Mouse (Mus musculus): ENCODE measurements around the gene Sf3b3.

Gene Sf3b3

GRCm38 (mm10) chr8:110812349-110813080 lies 34.1 kb downstream of the Sf3b3 start:
- in situ Hi-C loops (cut with MboI; ENCODE audit: low pct_unique_long_range_greater_than_20kb in 1 of 2, low sequenced_read_pairs in 2 of 2, unreplicated experiment in 1 of 2), result loop anchor here (10.0 kb wide), 1 partner anchor 232 kb away; no protein-coding TSS in a partner anchor

GRCm38 (mm10) chr8:110811793-110812192 lies 34.8 kb downstream of the Sf3b3 start:
- in situ Hi-C loops (cut with MboI; ENCODE audit: low pct_unique_long_range_greater_than_20kb in 1 of 2, low sequenced_read_pairs in 2 of 2, unreplicated experiment in 1 of 2), result loop anchor here (10.0 kb wide), 1 partner anchor 233 kb away; no protein-coding TSS in a partner anchor

GRCm38 (mm10) chr8:110811116-110811515 lies 35.5 kb downstream of the Sf3b3 start:
- in situ Hi-C loops (cut with MboI; ENCODE audit: low pct_unique_long_range_greater_than_20kb in 1 of 2, low sequenced_read_pairs in 2 of 2, unreplicated experiment in 1 of 2), result loop anchor here (10.0 kb wide), 1 partner anchor 234 kb away; no protein-coding TSS in a partner anchor

GRCm38 (mm10) chr8:110810481-110811065 lies 36.0 kb downstream of the Sf3b3 start:
- in situ Hi-C loops (cut with MboI; ENCODE audit: low pct_unique_long_range_greater_than_20kb in 1 of 2, low sequenced_read_pairs in 2 of 2, unreplicated experiment in 1 of 2), result loop anchor here (10.0 kb wide), 1 partner anchor 234 kb away; no protein-coding TSS in a partner anchor

- in situ Hi-C loops (cut with MboI; ENCODE audit: low pct_unique_long_range_greater_than_20kb in 1 of 2, low sequenced_read_pairs in 2 of 2, unreplicated experiment in 1 of 2), result loop anchor here (10.0 kb wide), 1 partner anchor 235 kb away; no protein-coding TSS in a partner anchor
Observed at GRCm38 (mm10) chr8:110809831-110810230, 36.8 kb downstream of the Sf3b3 start.

GRCm38 (mm10) chr8:110808495-110809472 lies 37.8 kb downstream of the Sf3b3 start:
- in situ Hi-C loops (cut with MboI; ENCODE audit: low pct_unique_long_range_greater_than_20kb in 1 of 2, low sequenced_read_pairs in 2 of 2, unreplicated experiment in 1 of 2), result no loop called here

- in situ Hi-C loops (cut with MboI; ENCODE audit: low pct_unique_long_range_greater_than_20kb in 1 of 2, low sequenced_read_pairs in 2 of 2, unreplicated experiment in 1 of 2), result no loop called here
Observed at GRCm38 (mm10) chr8:110806146-110806545, 40.4 kb downstream of the Sf3b3 start.

GRCm38 (mm10) chr8:110805669-110806068 lies 40.9 kb downstream of the Sf3b3 start, which contains the start of gene Il34:
Il34 (minus strand) TSS chr8:110805924.
- in situ Hi-C loops (cut with MboI; ENCODE audit: low pct_unique_long_range_greater_than_20kb in 1 of 2, low sequenced_read_pairs in 2 of 2, unreplicated experiment in 1 of 2), result no loop called here

GRCm38 (mm10) chr8:110804825-110805514 lies 41.6 kb downstream of the Sf3b3 start:
- in situ Hi-C loops (cut with MboI; ENCODE audit: low pct_unique_long_range_greater_than_20kb in 1 of 2, low sequenced_read_pairs in 2 of 2, unreplicated experiment in 1 of 2), result no loop called here

GRCm38 (mm10) chr8:110803856-110804255 lies 42.7 kb downstream of the Sf3b3 start:
- in situ Hi-C loops (cut with MboI; ENCODE audit: low pct_unique_long_range_greater_than_20kb in 1 of 2, low sequenced_read_pairs in 2 of 2, unreplicated experiment in 1 of 2), result no loop called here

- in situ Hi-C loops (cut with MboI; ENCODE audit: low pct_unique_long_range_greater_than_20kb in 1 of 2, low sequenced_read_pairs in 2 of 2, unreplicated experiment in 1 of 2), result no loop called here
Observed at GRCm38 (mm10) chr8:110802988-110803387, 43.6 kb downstream of the Sf3b3 start.

GRCm38 (mm10) chr8:110797086-110797485 lies 49.5 kb downstream of the Sf3b3 start:
- in situ Hi-C loops (cut with MboI; ENCODE audit: low pct_unique_long_range_greater_than_20kb in 1 of 2, low sequenced_read_pairs in 2 of 2, unreplicated experiment in 1 of 2), result no loop called here

- in situ Hi-C loops (cut with MboI; ENCODE audit: low pct_unique_long_range_greater_than_20kb in 1 of 2, low sequenced_read_pairs in 2 of 2, unreplicated experiment in 1 of 2), result no loop called here
Observed at GRCm38 (mm10) chr8:110794363-110794965, 52.1 kb downstream of the Sf3b3 start.

- in situ Hi-C loops (cut with MboI; ENCODE audit: low pct_unique_long_range_greater_than_20kb in 1 of 2, low sequenced_read_pairs in 2 of 2, unreplicated experiment in 1 of 2), result no loop called here
Observed at GRCm38 (mm10) chr8:110793936-110794335, 52.7 kb downstream of the Sf3b3 start.

GRCm38 (mm10) chr8:110793511-110793910 lies 53.1 kb downstream of the Sf3b3 start:
- in situ Hi-C loops (cut with MboI; ENCODE audit: low pct_unique_long_range_greater_than_20kb in 1 of 2, low sequenced_read_pairs in 2 of 2, unreplicated experiment in 1 of 2), result no loop called here

- in situ Hi-C loops (cut with MboI; ENCODE audit: low pct_unique_long_range_greater_than_20kb in 1 of 2, low sequenced_read_pairs in 2 of 2, unreplicated experiment in 1 of 2), result no loop called here
Observed at GRCm38 (mm10) chr8:110792574-110793200, 53.9 kb downstream of the Sf3b3 start.

- in situ Hi-C loops (cut with MboI; ENCODE audit: low pct_unique_long_range_greater_than_20kb in 1 of 2, low sequenced_read_pairs in 2 of 2, unreplicated experiment in 1 of 2), result no loop called here
Observed at GRCm38 (mm10) chr8:110791164-110791563, 55.4 kb downstream of the Sf3b3 start.

Measured in mouse embryonic stem cell (cell line).